Mouse (Mus musculus) heart, embryonic 16.5 days (tissue): Measurements from ENCODE around the gene Ooep. TPM values are rescaled to one million over a fixed set of nuclear protein-coding genes. Genes with fewer than 3 reads are reported as not detected.
A peak's percentile ranks its signal among the peaks of the same experiment; 100 is the strongest.

Experiments used
- ATAC-seq: fragments of 200-750 bp; cut with Nextera tagmentation; replicated peaks from 2 replicates; pipeline ENCODE4 v1.8.0; 2017; ENCODE audit warnings: moderate number of reproducible peaks; ENCODE audit not compliant: insufficient read depth, low FRiP score; ENCODE audit errors: extremely low read depth
- H3K27ac ChIP-seq: fragments of 300-500 bp; sonication (generic); 2 replicates; pipeline ENCODE4 v1.5.1; 2014; ENCODE audit warnings: mild to moderate bottlenecking, low read length, control low read depth, moderate library complexity
- H3K27me3 ChIP-seq: fragments of 300-500 bp; sonication (generic); 2 replicates; pipeline ENCODE4 v1.6.1; 2014; ENCODE audit warnings: low read length, mixed read lengths; ENCODE audit not compliant: control insufficient read depth, insufficient read depth
- H3K36me3 ChIP-seq: fragments of 300-500 bp; sonication (generic); 2 replicates; pipeline ENCODE4 v1.6.1; 2014; ENCODE audit not compliant: control insufficient read depth, insufficient read depth
- H3K4me1 ChIP-seq: fragments of 300-500 bp; sonication (generic); 2 replicates; pipeline ENCODE4 v1.6.1; 2014; ENCODE audit warnings: low read length, mixed read lengths; ENCODE audit not compliant: control insufficient read depth, insufficient read depth
- H3K4me2 ChIP-seq: fragments of 300-500 bp; sonication (generic); 2 replicates; pipeline ENCODE4 v1.6.1; 2014; ENCODE audit warnings: low read depth, mild to moderate bottlenecking, control low read depth, low read length
- H3K4me3 ChIP-seq: fragments of 300-500 bp; sonication (generic); 2 replicates; pipeline ENCODE4 v1.5.1; 2014; ENCODE audit warnings: mild to moderate bottlenecking, control low read depth, low read length
- H3K9ac ChIP-seq: fragments of 300-500 bp; sonication (generic); 2 replicates; pipeline ENCODE4 v1.6.1; 2014; ENCODE audit warnings: low read length, control low read depth
- H3K9me3 ChIP-seq: fragments of 300-500 bp; sonication (generic); replicated peaks from 2 replicates; pipeline ENCODE4 v1.6.1; 2016; ENCODE audit warnings: low read length; ENCODE audit not compliant: control insufficient read depth
- WGBS: fragments of 180-500 bp; shearing (Covaris S2); extraction: QIAGEN DNeasy Blood & Tissue Kit; methylation state at CpG from one replicate; pipeline ENCODE4 v1.1.7; 2014; 5-methylcytosine and 5-hydroxymethylcytosine counted together
- polyA plus RNA-seq: library from polyadenylated mRNA; unstranded; fragments of >200 nt; fragmentation: Nextera tagmentation; extraction: Ambion mirVana; gene quantifications from 2 replicates; pipeline ENCODE4 v1.2.1, GENCODE M21; 2015

The Ooep gene
- 0.39 and 0.44 TPM in 2 replicates for polyA plus RNA-seq

- Histone ChIP-seq H3K27ac (no peak within 1 kb of the TSS), H3K9me3 (no peaks in the 10 kb centered on the region), H3K4me1 (peaks cover 5% of the 10 kb centered on the region), H3K9ac (peak within 1 kb of the TSS; percentile 43), H3K27me3 (no peaks in the 10 kb centered on the region), H3K4me2 (peak within 1 kb of the TSS; percentile 71), H3K4me3 (peak within 1 kb of the TSS; percentile 42), H3K36me3 (no peaks in the 10 kb centered on the region)
- WGBS, result 3% methylated on average over 23 of the region's 23 CpGs
- peak; percentile 69; the same call in 1 of the 2 replicates for ATAC-seq
Observed at GRCm38 (mm10) chr9:78378113-78378785, at the start of gene Ooep. Gene Ooep, minus strand, starts transcription at chr9:78378725.

GRCm38 (mm10) chr9:78428185-78428584 is 49.7 kb upstream of the Ooep start:
- Histone ChIP-seq H3K27me3 (peaks cover 2% of the 10 kb centered on the region; the same call in 1 of the 2 replicates), H3K36me3 (no peaks in the 10 kb centered on the region), H3K9me3 (no peaks in the 10 kb centered on the region), H3K4me2 (no peak overlapping the region), H3K4me1 (0 out of 2 replicates have a peak, but pooled peaks cover 2% of the 10 kb centered on the region), H3K27ac (no peak overlapping the region), H3K4me3 (no peak overlapping the region), H3K9ac (no peak overlapping the region)
- no peak for ATAC-seq
- 67% methylated on average over 6 of the region's 6 CpGs for WGBS

GRCm38 (mm10) chr9:78427362-78427781 is 48.8 kb upstream of the Ooep start:
- Histone ChIP-seq H3K4me1 (0 out of 2 replicates have a peak, but pooled peaks cover 2% of the 10 kb centered on the region), H3K9me3 (no peaks in the 10 kb centered on the region), H3K4me2 (peak overlapping the region; percentile 82), H3K9ac (peak overlapping the region; percentile 66), H3K4me3 (peak overlapping the region; percentile 51), H3K36me3 (no peaks in the 10 kb centered on the region), H3K27me3 (peaks cover 2% of the 10 kb centered on the region; the same call in 1 of the 2 replicates), H3K27ac (no peak overlapping the region)
- 27% methylated on average over 25 of the region's 27 CpGs for WGBS
- peak; percentile 23; the same call in 1 of the 2 replicates for ATAC-seq

DNA sequence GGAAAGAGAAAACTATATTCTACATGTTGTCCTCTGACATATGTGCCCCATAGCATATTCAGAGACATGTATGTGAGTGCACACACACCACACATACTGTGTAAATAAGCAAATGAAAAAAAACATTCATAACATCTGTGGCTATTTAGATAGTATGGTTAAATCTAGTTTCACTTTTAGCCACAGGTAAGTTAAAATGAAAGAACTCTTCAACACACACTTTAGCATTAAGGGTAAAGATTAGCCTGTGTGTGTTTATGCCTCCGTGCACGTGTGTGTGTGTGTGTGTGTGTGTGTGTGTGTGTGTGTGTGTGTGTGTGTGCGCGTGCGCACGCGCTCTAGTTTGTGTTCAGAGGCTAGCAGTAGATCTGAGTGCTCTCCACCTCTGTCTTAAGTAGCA is 23.1 kb upstream of the Ooep start:
- no peak overlapping the region for H3K27ac ChIP-seq
- no peaks in the 10 kb centered on the region for H3K4me1 ChIP-seq
- no peak overlapping the region for H3K9ac ChIP-seq
- H3K36me3 ChIP-seq, result no peaks in the 10 kb centered on the region
- no peaks in the 10 kb centered on the region for H3K9me3 ChIP-seq
- no peak for ATAC-seq
- no peak overlapping the region for H3K4me3 ChIP-seq
- H3K27me3 ChIP-seq, result peaks cover 12% of the 10 kb centered on the region
- WGBS, result 82% methylated on average over 7 of the region's 7 CpGs
- H3K4me2 ChIP-seq, result no peak overlapping the region

- 75% methylated on average over 5 of the region's 5 CpGs for WGBS
- no peak for ATAC-seq
- Histone ChIP-seq H3K27me3 (peaks cover 21% of the 10 kb centered on the region), H3K4me2 (no peak overlapping the region), H3K4me1 (peaks cover 4% of the 10 kb centered on the region), H3K36me3 (no peaks in the 10 kb centered on the region), H3K4me3 (no peak overlapping the region), H3K27ac (no peak overlapping the region), H3K9ac (no peak overlapping the region), H3K9me3 (no peaks in the 10 kb centered on the region)
Observed at GRCm38 (mm10) chr9:78400570-78400969, 22.0 kb upstream of the Ooep start.

GRCm38 (mm10) chr9:78396517-78396916 is 18.0 kb upstream of the Ooep start:
- peak overlapping the region; percentile 69; the same call in 1 of the 2 replicates for H3K4me2 ChIP-seq
- no peaks in the 10 kb centered on the region for H3K9me3 ChIP-seq
- H3K27me3 ChIP-seq, result peaks cover 49% of the 10 kb centered on the region
- no peak overlapping the region for H3K9ac ChIP-seq
- WGBS, result 52% methylated on average over 9 of the region's 9 CpGs
- no peak overlapping the region for H3K27ac ChIP-seq
- no peaks in the 10 kb centered on the region for H3K36me3 ChIP-seq
- no peak for ATAC-seq
- peak overlapping the region; percentile 49 for H3K4me3 ChIP-seq
- H3K4me1 ChIP-seq, result peaks cover 4% of the 10 kb centered on the region

DNA sequence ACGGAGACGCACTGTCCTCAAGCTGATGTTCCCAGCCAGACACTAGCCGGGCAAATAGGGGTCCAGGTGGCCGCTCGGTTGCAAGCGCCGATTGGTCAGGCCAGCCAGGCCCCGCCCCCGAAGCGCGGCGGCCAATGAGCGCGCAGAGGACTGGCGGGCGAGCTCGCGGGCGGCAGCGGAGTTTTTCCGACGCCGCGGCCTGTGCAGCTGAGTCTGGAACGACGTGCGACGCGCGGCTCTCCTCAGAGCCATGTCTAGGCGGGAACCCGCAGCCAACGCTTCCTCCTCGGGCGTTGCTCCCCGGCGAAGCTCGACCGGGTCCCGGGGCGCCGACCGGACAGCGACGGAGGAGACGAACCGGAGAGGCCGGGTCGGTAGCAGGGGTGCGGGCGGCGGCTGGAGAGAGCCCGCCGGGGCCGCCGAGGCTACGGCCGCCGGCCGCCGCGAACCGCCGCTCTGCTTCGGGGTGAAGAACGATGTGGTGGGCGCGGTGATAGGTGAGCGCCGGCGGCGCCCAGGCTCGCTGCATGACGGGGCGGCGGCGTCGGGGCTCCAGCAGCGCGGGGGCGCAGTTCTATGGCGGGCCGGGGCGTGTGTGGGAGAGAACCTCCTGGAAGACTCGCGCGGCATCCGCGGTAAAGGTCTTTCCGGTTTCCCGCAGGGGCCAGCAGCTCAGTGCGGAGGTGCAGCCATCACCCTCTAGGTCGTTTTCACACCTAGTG is 17.3 kb upstream of the Ooep start, which contains the start of gene Ddx43:
Gene Ddx43 (plus strand): TSS at position 148 of the 722 bp plus-strand sequence.
- H3K27ac ChIP-seq, result no peak within 1 kb of the TSS
- H3K4me1 ChIP-seq, result peaks cover 4% of the 10 kb centered on the region
- 2% methylated on average over 90 of the region's 93 CpGs for WGBS
- H3K9me3 ChIP-seq, result no peaks in the 10 kb centered on the region
- ATAC-seq, result peak; percentile 76
- H3K4me3 ChIP-seq, result peak within 1 kb of the TSS; percentile 49
- H3K36me3 ChIP-seq, result no peaks in the 10 kb centered on the region
- peak within 1 kb of the TSS; percentile 69 for H3K4me2 ChIP-seq
- peak within 1 kb of the TSS; percentile 59; the same call in 1 of the 2 replicates for H3K9ac ChIP-seq
- H3K27me3 ChIP-seq, result peaks cover 54% of the 10 kb centered on the region

DNA sequence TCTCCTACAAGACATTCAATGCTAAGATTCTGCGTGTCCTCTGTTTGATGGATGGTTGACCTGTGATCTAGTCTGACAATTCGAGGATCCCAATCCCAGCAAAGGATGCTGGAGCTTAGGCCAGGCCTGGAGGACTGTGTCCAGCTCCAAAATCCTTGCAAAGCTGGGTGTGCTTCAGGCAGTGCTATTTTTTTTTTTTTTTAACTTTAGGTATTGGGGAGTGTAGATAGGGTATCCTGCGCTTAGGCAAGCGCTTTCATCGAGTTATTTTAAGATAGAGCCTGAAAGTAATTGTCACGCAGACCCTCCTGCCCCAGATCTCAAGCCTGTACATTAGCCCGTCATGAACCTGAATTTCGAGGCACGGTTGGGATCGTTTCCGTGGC is 16.7 kb upstream of the Ooep start:
- ATAC-seq, result no peak
- 36% methylated on average over 11 of the region's 11 CpGs for WGBS
- Histone ChIP-seq H3K36me3 (no peaks in the 10 kb centered on the region), H3K4me1 (peaks cover 4% of the 10 kb centered on the region), H3K4me2 (peak overlapping the region; percentile 69), H3K27me3 (peaks cover 54% of the 10 kb centered on the region), H3K27ac (no peak overlapping the region), H3K4me3 (peak overlapping the region; percentile 49), H3K9me3 (no peaks in the 10 kb centered on the region), H3K9ac (no peak overlapping the region)

- Histone ChIP-seq H3K36me3 (no peaks in the 10 kb centered on the region), H3K4me2 (no peak overlapping the region), H3K27me3 (peaks cover 54% of the 10 kb centered on the region), H3K4me3 (no peak overlapping the region), H3K4me1 (peaks cover 4% of the 10 kb centered on the region), H3K9ac (no peak overlapping the region), H3K9me3 (no peaks in the 10 kb centered on the region), H3K27ac (no peak overlapping the region)
- 60% methylated on average over 7 of the region's 7 CpGs for WGBS
- ATAC-seq, result no peak
Observed at GRCm38 (mm10) chr9:78394602-78395001, 16.1 kb upstream of the Ooep start.
